Mouse (Mus musculus) monocyte, adult 5-6 weeks (primary cell): ENCODE data around the gene Crebbp. TPM values are rescaled to one million over a fixed set of nuclear protein-coding genes. Genes with fewer than 3 reads are reported as not detected.
"Not testable (repeated sequence)": the region's sequence is repeated elsewhere in the genome, so short reads cannot be mapped to it uniquely, and the experiment has no call there.

Experiments
- ATAC-seq: fragments of 153-309, 156-312 bp; replicated peaks from 2 replicates; pipeline ENCODE4 v1.8.0; 2017; ENCODE audit warnings: mild to moderate bottlenecking; ENCODE audit not compliant: low TSS enrichment, insufficient number of reproducible peaks, severe bottlenecking, poor library complexity, low FRiP score
- total RNA-seq: library from RNA; stranded (forward); fragments of 200-1000, 200-491, 200-594 nt; gene quantifications from 3 replicates; pipeline ENCODE4 v1.2.3, GENCODE M21; 2017

Crebbp gene
- 40.6 to 106 TPM (median 47.4 TPM) in 3 replicates for total RNA-seq

GRCm38 (mm10) chr16:4213799-4214551, at the start of gene Crebbp:
TSS of gene Crebbp (minus strand) at chr16:4213997.
- ATAC-seq: peak; percentile 62

- no peak for ATAC-seq
These were observed 49.7 kb upstream of the Crebbp start for GRCm38 (mm10) chr16:4263486-4263885.

GRCm38 (mm10) chr16:4257546-4257945, 43.7 kb upstream of the Crebbp start:
- ATAC-seq: no peak

- ATAC-seq: no peak
These were observed 35.0 kb upstream of the Crebbp start for GRCm38 (mm10) chr16:4248791-4249190.

- ATAC-seq: not testable (repeated sequence)
These were observed 31.4 kb upstream of the Crebbp start for GRCm38 (mm10) chr16:4245241-4245640.

- no peak for ATAC-seq
These were observed 22.3 kb upstream of the Crebbp start for GRCm38 (mm10) chr16:4236131-4236530.

- no peak for ATAC-seq
These were observed 21.8 kb upstream of the Crebbp start for GRCm38 (mm10) chr16:4235587-4235986.

GRCm38 (mm10) chr16:4225841-4226240, 12.0 kb upstream of the Crebbp start:
- no peak for ATAC-seq

- peak; percentile 6; the same call in 1 of the 2 replicates for ATAC-seq
These were observed 939 bp upstream of the Crebbp start for GRCm38 (mm10) chr16:4214631-4215240.

- ATAC-seq: 0 out of 2 replicates have a peak, but pooled peaks have one; percentile 12
These were observed 616 bp downstream of the Crebbp start for GRCm38 (mm10) chr16:4212963-4213798.

GRCm38 (mm10) chr16:4212167-4212962, 1.4 kb downstream of the Crebbp start:
- no peak for ATAC-seq

- ATAC-seq: peak; percentile 46; the same call in 1 of the 2 replicates
These were observed 3.5 kb downstream of the Crebbp start for GRCm38 (mm10) chr16:4210290-4210689.

GRCm38 (mm10) chr16:4203592-4203991, 10.2 kb downstream of the Crebbp start:
- no peak for ATAC-seq

GRCm38 (mm10) chr16:4199995-4200394, 13.8 kb downstream of the Crebbp start:
- peak; percentile 91 for ATAC-seq

- no peak for ATAC-seq
These were observed 14.2 kb downstream of the Crebbp start for GRCm38 (mm10) chr16:4199566-4199965.

GRCm38 (mm10) chr16:4198004-4198403, 15.8 kb downstream of the Crebbp start:
- ATAC-seq: no peak

- ATAC-seq: no peak
These were observed 23.6 kb downstream of the Crebbp start for GRCm38 (mm10) chr16:4190166-4190565.

- ATAC-seq: no peak
These were observed 38.7 kb downstream of the Crebbp start for GRCm38 (mm10) chr16:4175134-4175533.

GRCm38 (mm10) chr16:4169530-4169929, 44.3 kb downstream of the Crebbp start:
- ATAC-seq: no peak
